Mouse (Mus musculus) forebrain, embryonic 16.5 days (tissue): ENCODE measurements at regions not wholly inside any gene's neighbourhood (a gene's known extent, or its start where the extent isn't known, plus 50 kb on each side); places are given as distances from the start of the nearest gene placed in this dataset.

Experiments used
- ATAC-seq: fragments of 200-750 bp; cut with Nextera tagmentation; 2 replicates; pipeline ENCODE4 v1.8.0; 2017; ENCODE audit warnings: mild to moderate bottlenecking, moderate library complexity
- H3K27ac ChIP-seq: fragments of 300-500 bp; sonication (generic); 2 replicates; pipeline ENCODE4 v1.5.1; 2014; ENCODE audit warnings: low read length, control low read depth
- H3K27me3 ChIP-seq: fragments of 300-500 bp; sonication (generic); replicated peaks from 2 replicates; pipeline ENCODE4 v1.6.1; 2014; ENCODE audit warnings: low read length; ENCODE audit not compliant: control insufficient read depth, insufficient read depth
- H3K36me3 ChIP-seq: fragments of 300-500 bp; sonication (generic); 2 replicates; pipeline ENCODE4 v1.6.1; 2014; ENCODE audit not compliant: control insufficient read depth, insufficient read depth
- H3K4me1 ChIP-seq: fragments of 300-500 bp; sonication (generic); replicated peaks from 2 replicates; pipeline ENCODE4 v1.6.1; 2014; ENCODE audit warnings: low read length; ENCODE audit not compliant: control insufficient read depth, insufficient read depth
- H3K4me2 ChIP-seq: fragments of 300-500 bp; sonication (generic); 2 replicates; pipeline ENCODE4 v1.6.1; 2014; ENCODE audit warnings: mild to moderate bottlenecking, low read length, control low read depth
- H3K4me3 ChIP-seq: fragments of 300-500 bp; sonication (generic); replicated peaks from 2 replicates; pipeline ENCODE4 v1.5.1; 2014; ENCODE audit warnings: mild to moderate bottlenecking, low read length, control low read depth
- H3K9ac ChIP-seq: fragments of 300-500 bp; sonication (generic); replicated peaks from 2 replicates; pipeline ENCODE4 v1.6.1; 2014; ENCODE audit warnings: low read depth, low read length, control low read depth
- H3K9me3 ChIP-seq: fragments of 300-500 bp; sonication (generic); 2 replicates; pipeline ENCODE4 v1.6.1; 2016; ENCODE audit warnings: low read length; ENCODE audit not compliant: control insufficient read depth
- WGBS: fragments of 180-500 bp; shearing (Covaris S2); extraction: QIAGEN DNeasy Blood & Tissue Kit; methylation state at CpG from one replicate; pipeline ENCODE4 v1.1.7; 2014; 5-methylcytosine and 5-hydroxymethylcytosine counted together

DNA sequence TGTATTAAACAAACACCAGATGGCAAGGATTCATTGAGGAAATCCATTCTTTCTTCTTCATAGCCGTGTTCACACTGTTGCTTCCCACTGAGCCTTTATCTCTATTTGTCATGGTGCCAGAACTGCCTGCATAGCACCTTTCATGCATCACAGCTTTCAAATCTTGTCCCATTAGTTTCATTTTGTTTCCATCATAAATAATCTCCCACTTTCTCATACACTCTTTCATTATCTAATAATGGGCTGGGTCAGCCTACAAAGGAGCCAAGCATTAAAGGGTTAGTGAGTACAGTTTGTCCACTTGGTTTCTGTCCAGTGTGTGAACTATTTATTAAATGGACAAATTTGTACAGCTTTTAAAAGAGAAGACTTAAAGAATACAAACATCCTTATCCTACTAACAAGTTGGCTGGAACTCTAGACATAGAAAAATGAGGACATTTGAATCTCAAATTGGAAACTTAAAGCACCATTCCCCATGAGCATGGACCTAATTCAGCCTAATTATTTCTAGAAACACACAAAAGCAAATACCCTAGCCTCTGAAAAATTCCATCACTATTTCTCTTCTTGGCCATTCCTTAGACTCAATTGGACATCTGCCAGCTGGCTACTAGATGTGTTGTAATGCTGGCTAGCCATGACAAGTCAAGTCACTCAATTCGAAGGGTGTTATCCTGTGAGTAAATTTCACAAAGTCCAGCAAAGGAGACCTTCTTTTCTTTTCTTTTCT, 589.8 kb downstream of the Gm43517 start:
- no peaks in the 10 kb centered on the region for H3K36me3 ChIP-seq
- no peak overlapping the region for H3K4me2 ChIP-seq
- no peak overlapping the region for H3K4me3 ChIP-seq
- WGBS = 3% methylated on average over 2 of the region's 2 CpGs
- H3K27me3 ChIP-seq = no peaks in the 10 kb centered on the region
- no peaks in the 10 kb centered on the region for H3K9me3 ChIP-seq
- peaks cover 2% of the 10 kb centered on the region; the same call in 1 of the 2 replicates for H3K4me1 ChIP-seq
- no peak overlapping the region for H3K27ac ChIP-seq
- no peak overlapping the region for H3K9ac ChIP-seq
- ATAC-seq = peak; percentile 84

DNA sequence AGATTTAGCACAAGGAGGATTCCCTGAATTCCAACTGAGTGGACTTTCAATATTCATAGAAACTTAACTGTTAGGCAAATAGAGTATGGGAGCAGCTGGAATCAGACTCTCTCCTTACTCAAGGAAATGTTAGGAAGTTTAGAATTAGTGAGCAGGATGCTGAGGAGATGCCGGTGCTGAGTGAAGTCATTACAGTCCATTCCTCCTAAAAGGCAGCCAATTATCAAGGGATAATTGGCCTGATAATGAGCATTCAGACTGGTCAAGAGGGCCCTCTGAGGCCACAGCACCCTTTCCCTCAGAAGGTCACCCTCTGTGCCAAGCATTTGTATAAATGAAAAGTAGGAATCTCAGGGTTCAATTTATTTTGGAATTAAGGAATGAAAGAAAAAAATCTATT, 590.6 kb downstream of the Gm43517 start:
- H3K4me2 ChIP-seq = no peak overlapping the region

DNA sequence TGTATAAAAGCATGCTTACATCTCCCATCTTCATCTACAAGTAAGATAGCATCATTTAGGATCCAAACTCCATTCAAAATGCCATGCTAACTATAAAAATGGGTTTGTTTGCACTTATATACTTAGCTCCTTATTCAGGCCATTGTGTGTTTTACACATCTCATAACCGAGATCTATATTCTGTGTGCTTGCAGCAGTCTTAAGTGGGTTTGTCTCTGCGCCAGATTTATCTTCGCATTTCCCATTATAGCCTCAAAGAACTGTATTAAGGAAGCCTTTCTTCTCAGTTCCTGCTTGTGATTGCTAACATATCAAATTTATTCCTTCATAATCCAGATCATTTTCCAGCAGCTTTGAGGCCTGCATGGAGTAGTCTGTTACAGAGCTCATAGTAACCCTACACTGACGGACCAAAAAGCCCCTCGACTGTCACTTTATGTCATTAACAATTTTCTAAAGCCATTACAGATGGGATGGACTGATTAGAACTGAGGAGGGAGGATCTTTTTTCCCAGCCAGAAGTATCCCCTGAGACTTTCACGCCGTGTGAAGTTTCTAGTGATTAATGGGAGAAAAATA, 607.6 kb downstream of the Gm43517 start:
- Histone ChIP-seq H3K4me3 (no peak overlapping the region), H3K9ac (no peak overlapping the region), H3K4me2 (no peak overlapping the region), H3K27ac (peak overlapping the region; percentile 19; the same call in 1 of the 2 replicates), H3K27me3 (no peaks in the 10 kb centered on the region), H3K9me3 (no peaks in the 10 kb centered on the region), H3K4me1 (no peaks in the 10 kb centered on the region; the same call in 1 of the 2 replicates), H3K36me3 (no peaks in the 10 kb centered on the region)
- WGBS = 57% methylated on average over 7 of the region's 7 CpGs
- ATAC-seq = no peak; the same call in 1 of the 2 replicates

More for the DNA sequence above, 590.6 kb downstream of the Gm43517 start:
- H3K4me3 ChIP-seq = no peak overlapping the region
- H3K27me3 ChIP-seq = no peaks in the 10 kb centered on the region
- H3K36me3 ChIP-seq = no peaks in the 10 kb centered on the region
- no peak overlapping the region for H3K27ac ChIP-seq
- ATAC-seq = no peak
- H3K9ac ChIP-seq = no peak overlapping the region
- no peaks in the 10 kb centered on the region for H3K9me3 ChIP-seq
- peaks cover 2% of the 10 kb centered on the region; the same call in 1 of the 2 replicates for H3K4me1 ChIP-seq
- 6% methylated on average over 1 of the region's 1 CpGs for WGBS

DNA sequence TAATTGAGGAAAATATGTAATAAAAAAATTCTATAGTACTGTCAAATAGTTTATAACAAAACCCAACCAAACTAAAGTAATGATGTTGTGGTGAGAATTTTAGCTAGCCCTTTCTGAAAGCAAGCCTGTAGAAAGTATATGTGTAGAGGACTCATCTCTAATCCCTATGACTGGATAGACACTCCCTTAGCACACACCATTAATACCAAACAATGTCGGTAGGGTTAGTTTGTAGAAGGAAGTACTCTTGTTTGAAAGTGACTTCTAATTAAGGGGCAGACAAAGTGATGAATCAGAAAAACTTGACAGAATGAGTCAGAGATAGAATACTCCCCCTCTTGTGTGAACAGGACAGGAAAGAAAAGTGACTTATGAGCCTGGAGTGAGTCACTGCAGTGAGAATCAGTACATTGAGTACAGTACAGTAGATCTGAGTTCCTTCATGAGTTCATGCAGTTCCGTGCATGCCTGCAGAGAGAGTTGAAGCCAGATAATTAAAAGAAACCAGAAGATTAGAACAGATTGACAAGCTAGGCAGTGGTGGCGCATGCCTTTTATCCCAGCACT, 610.0 kb downstream of the Prkd1 start:
- H3K4me3 ChIP-seq = no peak overlapping the region
- no peaks in the 10 kb centered on the region for H3K36me3 ChIP-seq
- no peak for ATAC-seq
- no peaks in the 10 kb centered on the region for H3K4me1 ChIP-seq
- no peak overlapping the region for H3K4me2 ChIP-seq
- no peak overlapping the region for H3K27ac ChIP-seq
- no peak overlapping the region for H3K9ac ChIP-seq
- 90% methylated on average over 3 of the region's 3 CpGs for WGBS
- H3K9me3 ChIP-seq = no peaks in the 10 kb centered on the region
- no peaks in the 10 kb centered on the region for H3K27me3 ChIP-seq

DNA sequence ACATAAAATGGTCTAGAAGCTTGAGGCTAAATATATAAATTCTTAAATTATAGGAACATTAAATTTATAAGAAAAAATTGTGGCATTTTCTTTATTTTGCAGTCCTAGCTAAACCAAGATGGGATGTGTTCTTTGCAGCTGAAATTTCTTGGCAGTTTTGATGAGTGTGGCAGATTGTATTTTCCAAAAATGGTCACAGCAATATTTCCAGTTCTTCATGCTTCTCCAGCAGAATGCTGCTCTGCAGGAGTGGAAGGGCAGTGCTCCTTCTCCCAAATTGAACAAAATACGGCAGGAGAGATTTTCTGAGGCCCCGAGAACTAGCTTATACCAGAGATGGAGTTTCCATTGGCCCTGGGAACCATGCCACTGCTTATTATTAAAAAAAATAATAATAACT, 587.6 kb downstream of the Prkd1 start:
- Histone ChIP-seq H3K27me3 (no peaks in the 10 kb centered on the region), H3K4me3 (no peak overlapping the region), H3K9me3 (no peaks in the 10 kb centered on the region), H3K27ac (no peak overlapping the region), H3K4me2 (no peak overlapping the region), H3K9ac (no peak overlapping the region), H3K4me1 (no peaks in the 10 kb centered on the region), H3K36me3 (no peaks in the 10 kb centered on the region)
- WGBS = 89% methylated on average over 2 of the region's 2 CpGs
- ATAC-seq = no peak

DNA sequence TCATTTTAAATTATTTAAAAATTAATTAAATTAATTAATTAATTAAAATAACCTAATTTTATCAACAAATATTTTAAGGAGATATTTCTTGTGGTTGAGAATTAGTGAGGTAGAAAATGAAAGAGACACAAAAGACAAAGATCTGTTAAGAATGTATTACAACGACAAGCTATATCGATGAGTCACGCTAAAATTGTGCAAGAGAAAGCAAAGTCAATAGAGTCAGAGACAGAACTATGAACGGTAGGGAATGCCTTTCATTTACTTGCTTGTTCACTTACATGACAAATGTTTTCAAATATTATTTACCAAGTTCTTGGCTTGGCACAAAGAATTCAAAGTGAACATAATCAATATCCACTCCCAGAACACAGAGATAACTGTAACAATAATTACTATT, 582.5 kb downstream of the Prkd1 start:
- no peak overlapping the region for H3K4me3 ChIP-seq
- no peak overlapping the region for H3K27ac ChIP-seq

DNA sequence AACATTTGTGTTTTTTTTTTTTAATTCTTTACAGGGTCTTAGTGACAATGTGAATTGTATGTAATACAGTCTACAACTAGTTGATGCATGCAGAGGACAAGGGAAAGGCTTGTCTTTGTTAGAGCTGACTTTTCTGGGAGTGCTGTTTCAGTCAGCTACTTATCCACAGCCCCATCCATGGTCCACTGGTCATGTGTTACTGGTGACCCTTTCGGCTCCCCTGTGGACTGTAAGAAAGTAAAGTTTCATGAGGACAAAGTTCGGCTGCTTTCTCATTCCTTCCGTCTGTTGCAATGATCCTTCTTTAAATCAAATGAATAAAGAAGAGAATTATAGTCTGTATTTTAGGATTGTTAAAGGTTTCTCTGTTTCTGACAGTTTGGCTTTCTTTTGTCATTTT, 577.1 kb downstream of the Prkd1 start:
- no peaks in the 10 kb centered on the region for H3K27me3 ChIP-seq
- H3K4me3 ChIP-seq = no peak overlapping the region
- H3K9me3 ChIP-seq = no peaks in the 10 kb centered on the region
- WGBS = 22% methylated on average over 3 of the region's 3 CpGs
- no peak overlapping the region for H3K9ac ChIP-seq
- peaks cover 2% of the 10 kb centered on the region; the same call in 1 of the 2 replicates for H3K4me1 ChIP-seq
- H3K27ac ChIP-seq = no peak overlapping the region
- no peak overlapping the region for H3K4me2 ChIP-seq
- H3K36me3 ChIP-seq = no peaks in the 10 kb centered on the region
- no peak for ATAC-seq

More for the DNA sequence above, 582.5 kb downstream of the Prkd1 start:
- H3K4me2 ChIP-seq = no peak overlapping the region
- H3K9me3 ChIP-seq = no peaks in the 10 kb centered on the region
- H3K9ac ChIP-seq = no peak overlapping the region
- H3K27me3 ChIP-seq = no peaks in the 10 kb centered on the region
- H3K36me3 ChIP-seq = no peaks in the 10 kb centered on the region
- ATAC-seq = no peak
- no peaks in the 10 kb centered on the region for H3K4me1 ChIP-seq
- 91% methylated on average over 4 of the region's 4 CpGs for WGBS

DNA sequence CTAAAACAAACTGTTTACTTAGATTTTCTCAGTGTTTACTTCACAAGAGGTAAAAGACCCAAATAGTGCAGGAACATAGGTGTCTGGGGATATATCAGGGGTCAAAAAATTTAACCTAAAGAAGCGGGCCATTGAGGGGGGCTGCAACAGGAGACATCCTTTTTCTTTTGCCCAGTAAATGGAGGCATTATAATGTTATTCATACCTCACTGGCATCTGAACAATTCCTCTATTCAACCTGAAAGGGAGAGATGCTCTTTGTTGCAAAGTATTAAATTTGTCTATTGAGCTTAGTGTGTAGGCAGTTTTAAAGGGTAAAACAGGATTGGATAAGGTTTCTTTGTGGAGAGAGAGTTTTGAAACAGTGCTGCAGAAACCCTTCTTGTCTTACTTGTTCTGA, 576.5 kb downstream of the Prkd1 start:
- no peak overlapping the region for H3K4me3 ChIP-seq
- H3K4me1 ChIP-seq = peaks cover 2% of the 10 kb centered on the region; the same call in 1 of the 2 replicates
- 21% methylated on average over 1 of the region's 1 CpGs for WGBS

DNA sequence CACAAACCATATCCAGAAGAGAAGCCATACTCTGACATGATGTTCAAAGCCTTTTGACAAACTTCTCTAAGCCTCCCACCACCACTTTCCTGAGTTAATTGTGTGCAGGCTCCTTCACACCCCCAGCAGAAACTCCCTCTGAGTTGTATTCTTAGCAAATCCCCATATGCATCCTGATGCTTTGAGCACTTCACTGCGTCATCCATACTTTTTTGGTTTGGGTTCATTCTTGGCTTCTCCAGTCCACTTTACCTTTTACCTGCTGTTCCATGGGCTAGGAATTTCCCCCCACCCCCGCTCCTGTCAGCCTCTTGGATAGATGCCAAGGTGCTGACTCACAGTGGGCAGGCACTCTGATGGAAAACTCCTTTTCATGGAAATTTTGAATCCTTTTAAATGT, 575.2 kb downstream of the Prkd1 start:
- H3K36me3 ChIP-seq = no peaks in the 10 kb centered on the region
- no peak overlapping the region for H3K4me3 ChIP-seq
- no peaks in the 10 kb centered on the region for H3K9me3 ChIP-seq
- 27% methylated on average over 2 of the region's 2 CpGs for WGBS
- ATAC-seq = no peak
- no peak overlapping the region for H3K9ac ChIP-seq
- no peak overlapping the region for H3K27ac ChIP-seq
- no peaks in the 10 kb centered on the region for H3K27me3 ChIP-seq
- peaks cover 2% of the 10 kb centered on the region; the same call in 1 of the 2 replicates for H3K4me1 ChIP-seq
- no peak overlapping the region for H3K4me2 ChIP-seq

More for the DNA sequence above, 576.5 kb downstream of the Prkd1 start:
- Histone ChIP-seq H3K27me3 (no peaks in the 10 kb centered on the region), H3K9me3 (no peaks in the 10 kb centered on the region), H3K9ac (no peak overlapping the region), H3K4me2 (no peak overlapping the region), H3K27ac (no peak overlapping the region), H3K36me3 (no peaks in the 10 kb centered on the region)
- no peak for ATAC-seq
